Mouse (Mus musculus): ENCODE results near the gene Ccdc78. TPM values are rescaled to one million over a fixed set of nuclear protein-coding genes. Genes with fewer than 3 reads are reported as not detected.

Ccdc78 gene
- polyA plus RNA-seq, 2 experiments = 0.10 TPM; not detected in 1

GRCm38 (mm10) chr17:25749314-25749713 is 37.1 kb upstream of the Ccdc78 start:
- Histone ChIP-seq H3K27ac (replicated peaks; ENCODE audit: low read depth, low read length) (no peak overlapping the region), H3K9me3 (ENCODE audit: control insufficient read depth, low read length) (no peaks in the 10 kb centered on the region), H3K4me3 (replicated peaks; ENCODE audit: low read length) (no peak overlapping the region), H3K27me3 (ENCODE audit: control insufficient read depth, insufficient read depth, low read length) (no peaks in the 10 kb centered on the region), H3K4me2 (replicated peaks; ENCODE audit: low read depth, low read length, severe bottlenecking) (no peak overlapping the region), H3K36me3 (ENCODE audit: control insufficient read depth, insufficient read depth, low read length) (no peaks in the 10 kb centered on the region), H3K4me1 (ENCODE audit: control insufficient read depth, insufficient read depth, low read length) (no peaks in the 10 kb centered on the region), H3K9ac (ENCODE audit: low read depth, low read length, severe bottlenecking) (no peak overlapping the region)
- ATAC-seq (ENCODE audit: low FRiP score, low read depth) (no peak), DNase-seq (ENCODE audit: low spot score) (no peak)
- 87% methylated on average over 6 of the region's 6 CpGs for WGBS
- TF ChIP-seq POLR2A (IDR thresholded peaks at IDR 0.05; ENCODE audit: borderline replicate concordance, extremely low read depth, insufficient read depth, insufficient read length) = no peak

DNA sequence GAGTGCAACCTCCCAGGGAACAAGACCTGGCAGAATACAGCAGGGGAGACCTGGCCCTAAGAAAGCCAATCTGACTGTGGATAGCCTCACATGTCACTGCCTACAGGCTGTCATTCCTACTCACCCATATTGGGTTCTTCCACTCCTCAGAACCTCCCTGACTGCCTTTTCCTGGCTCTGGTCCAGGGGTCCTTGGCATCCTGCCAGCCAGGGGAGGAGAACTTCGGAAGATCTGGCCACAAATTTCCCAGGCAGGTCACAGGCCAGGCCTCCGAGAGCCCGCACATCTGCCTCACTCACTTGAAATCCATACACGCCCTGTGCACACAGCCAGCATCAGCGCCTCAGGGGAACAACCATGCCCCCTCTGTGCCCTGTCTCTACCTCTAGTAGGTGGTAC is 34.9 kb upstream of the Ccdc78 start:
- Histone ChIP-seq H3K4me1 (ENCODE audit: control insufficient read depth, insufficient read depth, low read length) (no peaks in the 10 kb centered on the region), H3K27me3 (ENCODE audit: control insufficient read depth, insufficient read depth, low read length) (no peaks in the 10 kb centered on the region), H3K9me3 (ENCODE audit: control insufficient read depth, low read length) (no peaks in the 10 kb centered on the region), H3K27ac (replicated peaks; ENCODE audit: low read depth, low read length) (no peak overlapping the region), H3K9ac (ENCODE audit: low read depth, low read length, severe bottlenecking) (peak overlapping the region; percentile 21; the same call in 1 of the 2 replicates), H3K36me3 (ENCODE audit: control insufficient read depth, insufficient read depth, low read length) (no peaks in the 10 kb centered on the region), H3K4me3 (replicated peaks; ENCODE audit: low read length) (no peak overlapping the region), H3K4me2 (replicated peaks; ENCODE audit: low read depth, low read length, severe bottlenecking) (no peak overlapping the region)
- no peak for ATAC-seq (ENCODE audit: low FRiP score, low read depth)
- no peak for TF ChIP-seq POLR2A (IDR thresholded peaks at IDR 0.05; ENCODE audit: borderline replicate concordance, extremely low read depth, insufficient read depth, insufficient read length)
- DNase-seq (ENCODE audit: low spot score) = no peak
- WGBS = 32% methylated on average over 5 of the region's 5 CpGs

DNA sequence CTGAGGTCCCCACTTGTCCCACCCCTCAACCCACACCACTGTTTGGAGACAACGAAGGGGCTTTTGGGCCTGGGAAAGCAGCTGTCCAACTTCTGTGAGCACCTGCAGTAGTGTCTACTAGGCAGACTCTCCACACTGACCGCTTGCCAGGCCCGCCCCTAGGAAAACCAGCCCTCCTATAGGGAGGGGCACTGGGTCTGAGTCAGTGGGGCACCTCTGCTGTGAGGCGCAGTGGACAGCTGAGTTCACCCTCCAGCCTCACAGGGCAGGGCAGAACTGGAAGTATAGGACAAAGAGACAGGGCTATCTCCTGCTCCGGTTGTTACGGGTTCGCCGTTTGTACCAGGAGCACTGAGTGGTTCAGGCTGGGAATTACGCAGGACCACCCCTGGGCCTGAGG is 32.1 kb upstream of the Ccdc78 start, which contains the start of gene Msln:
Gene Msln, minus strand, starts transcription at position 138 of the 400 bp plus-strand sequence.
- H3K27ac ChIP-seq (replicated peaks; ENCODE audit: low read depth, low read length) = no peak within 1 kb of the TSS
- no peak within 1 kb of the TSS for H3K4me3 ChIP-seq (replicated peaks; ENCODE audit: low read length)
- no peaks in the 10 kb centered on the region for H3K9me3 ChIP-seq (ENCODE audit: control insufficient read depth, low read length)
- no peak within 1 kb of the TSS for H3K4me2 ChIP-seq (replicated peaks; ENCODE audit: low read depth, low read length, severe bottlenecking)
- H3K9ac ChIP-seq (ENCODE audit: low read depth, low read length, severe bottlenecking) = 0 out of 2 replicates have a peak within 1 kb of the TSS, but pooled peaks have one; percentile 25
- TF ChIP-seq POLR2A (IDR thresholded peaks at IDR 0.05; ENCODE audit: borderline replicate concordance, extremely low read depth, insufficient read depth, insufficient read length) = no peak
- ATAC-seq (ENCODE audit: low FRiP score, low read depth) (no peak), DNase-seq (ENCODE audit: low spot score) (no peak)
- WGBS = 81% methylated on average over 8 of the region's 9 CpGs
- H3K27me3 ChIP-seq (ENCODE audit: control insufficient read depth, insufficient read depth, low read length) = no peaks in the 10 kb centered on the region
- no peaks in the 10 kb centered on the region for H3K4me1 ChIP-seq (ENCODE audit: control insufficient read depth, insufficient read depth, low read length)
- no peaks in the 10 kb centered on the region for H3K36me3 ChIP-seq (ENCODE audit: control insufficient read depth, insufficient read depth, low read length)

DNA sequence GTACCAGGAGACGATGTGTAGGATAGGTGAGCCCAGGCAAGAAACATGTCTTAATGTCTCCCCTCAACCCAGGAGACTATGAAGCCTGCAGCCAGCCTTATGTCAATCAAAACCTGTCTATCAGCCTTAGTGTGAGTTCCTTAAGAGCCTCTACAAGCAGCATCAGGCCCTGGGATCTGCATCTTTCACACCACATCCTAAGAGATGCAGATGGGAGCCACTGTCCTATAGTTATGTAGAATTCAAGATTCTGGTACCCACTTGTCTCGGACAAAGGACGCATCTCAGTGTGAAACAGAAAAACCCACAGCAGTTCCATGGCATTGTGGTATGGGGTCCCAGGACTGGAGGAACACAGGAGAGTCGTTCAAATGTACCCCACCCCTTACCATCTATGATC is 31.3 kb upstream of the Ccdc78 start:
- H3K4me2 ChIP-seq (replicated peaks; ENCODE audit: low read depth, low read length, severe bottlenecking) = no peak overlapping the region
- H3K4me1 ChIP-seq (ENCODE audit: control insufficient read depth, insufficient read depth, low read length) = no peaks in the 10 kb centered on the region
- no peaks in the 10 kb centered on the region for H3K27me3 ChIP-seq (ENCODE audit: control insufficient read depth, insufficient read depth, low read length)
- whole genome bisulfite sequencing = 68% methylated on average over 4 of the region's 4 CpGs
- no peaks in the 10 kb centered on the region for H3K9me3 ChIP-seq (ENCODE audit: control insufficient read depth, low read length)
- no peak overlapping the region for H3K4me3 ChIP-seq (replicated peaks; ENCODE audit: low read length)
- ATAC-seq (ENCODE audit: low FRiP score, low read depth) (no peak), DNase-seq (ENCODE audit: low spot score) (no peak)
- TF ChIP-seq POLR2A (IDR thresholded peaks at IDR 0.05; ENCODE audit: borderline replicate concordance, extremely low read depth, insufficient read depth, insufficient read length) = no peak
- H3K27ac ChIP-seq (replicated peaks; ENCODE audit: low read depth, low read length) = no peak overlapping the region
- H3K36me3 ChIP-seq (ENCODE audit: control insufficient read depth, insufficient read depth, low read length) = no peaks in the 10 kb centered on the region
- H3K9ac ChIP-seq (ENCODE audit: low read depth, low read length, severe bottlenecking) = 0 out of 2 replicates have a peak overlapping the region, but pooled peaks have one; percentile 25

DNA sequence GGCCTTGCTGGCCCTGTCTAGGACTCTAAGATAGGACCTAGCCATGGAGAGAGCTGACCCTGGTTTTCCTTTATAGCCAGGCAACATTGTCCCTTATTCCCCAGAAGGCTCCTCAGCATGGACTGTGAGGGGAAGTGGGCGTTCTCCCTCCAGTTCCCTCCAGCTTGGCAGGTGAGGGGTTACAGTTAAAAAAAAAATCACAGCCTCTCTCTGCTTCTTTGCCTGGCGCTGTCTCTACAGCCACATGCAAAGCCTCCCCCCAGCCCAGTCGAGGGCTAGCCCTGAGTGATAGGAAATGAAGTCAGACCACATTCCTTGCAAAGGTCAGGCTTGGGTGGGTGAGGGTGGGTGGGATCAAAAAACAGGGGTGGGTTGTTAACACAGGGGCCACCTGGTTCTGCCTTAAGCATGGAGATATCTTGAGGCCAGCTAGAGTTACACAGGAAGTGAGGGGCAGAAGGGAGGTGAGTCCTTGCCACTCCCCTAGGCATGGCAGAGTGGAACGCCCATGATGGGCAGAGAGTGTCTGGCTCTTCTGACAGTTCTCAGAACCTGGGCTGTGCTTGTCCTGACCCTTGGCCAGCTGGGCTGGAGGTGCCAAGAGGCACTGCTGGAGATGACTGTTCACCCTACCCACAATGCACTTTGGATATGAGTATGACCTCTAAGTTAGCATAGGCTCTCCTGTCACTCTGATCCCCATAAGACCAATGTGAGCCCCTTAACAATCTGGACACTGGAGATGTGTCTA is 30.6 kb upstream of the Ccdc78 start:
- no peak for TF ChIP-seq POLR2A (IDR thresholded peaks at IDR 0.05; ENCODE audit: borderline replicate concordance, extremely low read depth, insufficient read depth, insufficient read length)
- Histone ChIP-seq H3K27me3 (ENCODE audit: control insufficient read depth, insufficient read depth, low read length) (no peaks in the 10 kb centered on the region), H3K9ac (ENCODE audit: low read depth, low read length, severe bottlenecking) (0 out of 2 replicates have a peak overlapping the region, but pooled peaks have one; percentile 25), H3K27ac (replicated peaks; ENCODE audit: low read depth, low read length) (no peak overlapping the region), H3K36me3 (ENCODE audit: control insufficient read depth, insufficient read depth, low read length) (no peaks in the 10 kb centered on the region), H3K4me2 (replicated peaks; ENCODE audit: low read depth, low read length, severe bottlenecking) (no peak overlapping the region), H3K4me3 (replicated peaks; ENCODE audit: low read length) (no peak overlapping the region), H3K4me1 (ENCODE audit: control insufficient read depth, insufficient read depth, low read length) (no peaks in the 10 kb centered on the region), H3K9me3 (ENCODE audit: control insufficient read depth, low read length) (no peaks in the 10 kb centered on the region)
- DNase-seq (ENCODE audit: low spot score) (no peak), ATAC-seq (ENCODE audit: low FRiP score, low read depth) (no peak)
- WGBS = 23% methylated on average over 4 of the region's 4 CpGs
